Mouse (Mus musculus): Measurements from ENCODE around the gene Zfp13. TPM values are rescaled to one million over a fixed set of nuclear protein-coding genes. Genes with fewer than 3 reads are reported as not detected.
A peak's percentile ranks its signal among the peaks of the same experiment; 100 is the strongest.

The Zfp13 gene
- 24.3 and 29.3 TPM in 2 replicates for polyA plus RNA-seq (2015; fragmentation: Nextera tagmentation; extraction: Ambion mirVana)

GRCm38 (mm10) chr17:23598582-23599552, at the start of gene Zfp13:
Gene Zfp13, minus strand, starts transcription at chr17:23599487.
- Histone ChIP-seq H3K36me3 (no peaks in the 10 kb centered on the region), H3K9me3 (no peaks in the 10 kb centered on the region), H3K27ac (replicated peaks) (peak within 1 kb of the TSS; percentile 68), H3K4me2 (peak within 1 kb of the TSS; percentile 74), H3K4me1 (replicated peaks) (peaks cover 15% of the 10 kb centered on the region), H3K4me3 (peak within 1 kb of the TSS; percentile 44), H3K9ac (peak within 1 kb of the TSS; percentile 43), H3K27me3 (no peaks in the 10 kb centered on the region)
- 10% methylated on average over 31 of the region's 31 CpGs for WGBS
- ATAC-seq (ENCODE audit: low FRiP score, low read depth): peak; percentile 93

DNA sequence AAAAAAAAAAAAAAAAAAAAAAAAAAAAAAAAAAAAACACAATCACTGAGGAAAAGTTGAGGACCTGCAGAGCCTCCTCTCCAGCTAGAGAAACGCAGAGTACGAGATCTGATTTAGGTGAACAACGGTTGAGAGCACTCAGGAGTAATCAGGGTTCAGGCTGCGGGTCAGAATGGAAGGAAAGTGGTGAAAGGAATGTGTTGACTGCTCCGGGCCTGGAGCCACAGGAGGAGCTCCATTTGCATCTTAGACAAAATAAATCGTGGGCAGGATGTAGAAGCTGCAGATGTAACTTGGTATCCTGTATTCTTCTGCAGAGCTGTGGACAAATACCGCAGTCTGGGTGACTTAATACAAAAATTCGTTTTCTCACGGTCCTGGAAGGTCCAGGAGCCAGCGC, 46.6 kb upstream of the Zfp13 start:
- no peaks in the 10 kb centered on the region for H3K9me3 ChIP-seq
- H3K36me3 ChIP-seq: no peaks in the 10 kb centered on the region
- H3K27ac ChIP-seq (replicated peaks): no peak overlapping the region
- ATAC-seq (ENCODE audit: low FRiP score, low read depth): no peak
- WGBS: 27% methylated on average over 10 of the region's 10 CpGs
- H3K4me1 ChIP-seq (replicated peaks): peaks cover 11% of the 10 kb centered on the region
- H3K9ac ChIP-seq: no peak overlapping the region
- H3K4me3 ChIP-seq: no peak overlapping the region
- H3K27me3 ChIP-seq: peaks cover 33% of the 10 kb centered on the region
- no peak overlapping the region for H3K4me2 ChIP-seq

- no peaks in the 10 kb centered on the region for H3K36me3 ChIP-seq
- peak within 1 kb of the TSS; percentile 37 for H3K4me3 ChIP-seq
- peaks cover 11% of the 10 kb centered on the region for H3K4me1 ChIP-seq (replicated peaks)
- under 1% methylated on average over 58 of the region's 58 CpGs for WGBS
- no peaks in the 10 kb centered on the region for H3K9me3 ChIP-seq
- H3K27me3 ChIP-seq: peaks cover 33% of the 10 kb centered on the region
- peak within 1 kb of the TSS; percentile 72 for H3K4me2 ChIP-seq
- ATAC-seq (ENCODE audit: low FRiP score, low read depth): peak; percentile 30; the same call in 1 of the 2 replicates
- peak within 1 kb of the TSS; percentile 28 for H3K9ac ChIP-seq
- no peak within 1 kb of the TSS for H3K27ac ChIP-seq (replicated peaks)
Observed at GRCm38 (mm10) chr17:23644613-23645495, 45.6 kb upstream of the Zfp13 start, which contains the start of gene Mmp25. Gene Mmp25, minus strand, starts transcription at chr17:23645277.

GRCm38 (mm10) chr17:23631241-23631640, 32.0 kb upstream of the Zfp13 start:
- Histone ChIP-seq H3K4me3 (no peak overlapping the region), H3K36me3 (no peaks in the 10 kb centered on the region), H3K9ac (no peak overlapping the region), H3K4me2 (no peak overlapping the region), H3K27me3 (no peaks in the 10 kb centered on the region), H3K4me1 (replicated peaks) (0 out of 2 replicates have a peak, but pooled peaks cover 2% of the 10 kb centered on the region), H3K9me3 (no peaks in the 10 kb centered on the region), H3K27ac (replicated peaks) (no peak overlapping the region)
- ATAC-seq (ENCODE audit: low FRiP score, low read depth): no peak
- 84% methylated on average over 8 of the region's 8 CpGs for WGBS

DNA sequence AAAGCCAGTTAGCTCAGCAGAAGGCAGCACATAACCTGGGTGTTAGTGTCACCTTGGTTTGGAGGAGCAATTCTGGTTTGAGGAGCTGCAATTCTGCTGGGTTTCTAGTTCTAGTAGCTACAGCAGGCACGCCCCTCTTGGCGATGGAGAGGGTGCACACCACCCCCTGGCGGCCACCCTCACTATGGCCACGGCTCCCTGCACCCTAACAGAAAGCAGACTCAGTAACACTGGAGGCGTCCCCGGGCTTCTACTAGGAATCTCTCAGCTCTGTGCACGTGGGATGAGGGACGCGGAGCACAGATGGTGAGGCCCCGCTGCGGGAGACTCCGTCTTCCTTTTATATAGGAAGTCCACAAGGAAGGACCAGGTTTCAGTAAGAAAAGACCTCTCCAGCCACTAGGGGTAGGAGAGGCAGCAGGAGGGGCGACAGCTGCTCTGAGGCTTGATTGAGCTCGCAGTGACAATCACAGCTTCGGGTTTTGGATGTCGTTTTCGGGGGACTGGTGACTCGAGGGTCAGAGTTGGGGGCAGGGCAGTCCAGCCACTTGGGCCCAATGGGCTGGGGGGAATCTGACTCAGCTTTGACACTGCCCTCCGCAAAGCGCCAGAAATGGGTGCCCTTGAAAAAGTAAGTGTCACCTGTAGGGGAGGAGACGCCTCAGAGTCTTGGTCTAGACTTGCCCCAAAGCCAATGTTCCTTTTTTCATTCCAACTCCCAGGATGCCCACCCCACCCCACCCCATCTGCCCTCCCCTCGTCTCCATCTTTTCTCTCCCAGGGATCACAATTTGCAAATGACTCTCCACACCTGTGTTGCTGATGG, 31.1 kb upstream of the Zfp13 start:
- no peaks in the 10 kb centered on the region for H3K36me3 ChIP-seq
- 19% methylated on average over 22 of the region's 22 CpGs for WGBS
- H3K27me3 ChIP-seq: no peaks in the 10 kb centered on the region
- no peak overlapping the region for H3K27ac ChIP-seq (replicated peaks)
- peak; percentile 72 for ATAC-seq (ENCODE audit: low FRiP score, low read depth)
- peak overlapping the region; percentile 17; the same call in 1 of the 2 replicates for H3K4me3 ChIP-seq
- no peak overlapping the region for H3K9ac ChIP-seq
- H3K4me2 ChIP-seq: peak overlapping the region; percentile 45
- 0 out of 2 replicates have a peak, but pooled peaks cover 2% of the 10 kb centered on the region for H3K4me1 ChIP-seq (replicated peaks)
- no peaks in the 10 kb centered on the region for H3K9me3 ChIP-seq

DNA sequence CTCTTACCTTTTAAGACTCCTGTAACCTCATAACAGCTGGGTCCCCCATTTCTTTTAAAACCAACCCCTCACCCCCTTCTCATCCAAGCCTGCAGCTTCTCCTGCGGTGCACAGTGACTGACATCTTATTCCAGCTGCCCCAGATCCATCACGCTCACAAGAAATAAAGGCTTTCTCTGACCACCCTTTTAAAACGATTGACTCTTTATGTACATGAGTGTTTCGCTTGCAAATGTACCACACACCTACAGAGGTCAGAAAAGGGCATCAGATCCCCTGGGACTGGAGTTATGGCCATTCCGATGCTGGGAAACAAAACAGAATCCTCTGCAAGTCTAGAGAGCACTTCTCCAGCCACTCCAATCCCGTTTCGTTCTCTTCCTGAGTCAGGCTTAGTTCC, 28.5 kb upstream of the Zfp13 start:
- Histone ChIP-seq H3K27ac (replicated peaks) (no peak overlapping the region), H3K4me2 (no peak overlapping the region), H3K27me3 (no peaks in the 10 kb centered on the region), H3K9me3 (no peaks in the 10 kb centered on the region), H3K4me3 (no peak overlapping the region), H3K4me1 (replicated peaks) (0 out of 2 replicates have a peak, but pooled peaks cover 2% of the 10 kb centered on the region), H3K36me3 (no peaks in the 10 kb centered on the region), H3K9ac (no peak overlapping the region)
- ATAC-seq (ENCODE audit: low FRiP score, low read depth): no peak
- WGBS: 37% methylated on average over 7 of the region's 7 CpGs

GRCm38 (mm10) chr17:23620351-23620750, 21.1 kb upstream of the Zfp13 start:
- 82% methylated on average over 7 of the region's 7 CpGs for WGBS
- Histone ChIP-seq H3K9me3 (no peaks in the 10 kb centered on the region), H3K27me3 (no peaks in the 10 kb centered on the region), H3K36me3 (no peaks in the 10 kb centered on the region), H3K9ac (no peak overlapping the region), H3K4me3 (no peak overlapping the region), H3K27ac (replicated peaks) (no peak overlapping the region), H3K4me1 (replicated peaks) (no peaks in the 10 kb centered on the region), H3K4me2 (no peak overlapping the region)
- ATAC-seq (ENCODE audit: low FRiP score, low read depth): no peak

DNA sequence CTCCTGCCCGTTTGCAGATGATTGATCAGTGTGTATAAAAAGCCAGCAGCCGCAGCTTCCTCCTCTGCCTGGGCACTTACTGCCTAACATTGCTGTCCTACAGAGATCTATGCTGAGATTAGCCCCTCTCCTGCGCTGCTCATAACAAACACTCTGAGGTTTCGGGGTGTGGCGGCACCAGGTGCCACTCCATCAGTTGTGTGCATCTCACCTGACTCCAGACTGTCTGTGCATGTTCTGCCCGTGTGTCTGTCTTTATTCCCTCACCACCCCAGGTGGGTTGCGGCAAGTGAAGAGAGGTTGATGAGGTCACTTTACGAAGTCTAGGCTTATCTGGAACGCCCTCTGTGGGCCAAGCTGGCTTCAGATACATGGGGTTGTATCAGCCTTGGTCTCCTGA, 17.8 kb upstream of the Zfp13 start:
- Histone ChIP-seq H3K27ac (replicated peaks) (no peak overlapping the region), H3K9ac (no peak overlapping the region), H3K4me2 (no peak overlapping the region), H3K27me3 (no peaks in the 10 kb centered on the region), H3K4me1 (replicated peaks) (no peaks in the 10 kb centered on the region), H3K9me3 (no peaks in the 10 kb centered on the region), H3K36me3 (no peaks in the 10 kb centered on the region), H3K4me3 (no peak overlapping the region)
- no peak for ATAC-seq (ENCODE audit: low FRiP score, low read depth)
- 68% methylated on average over 9 of the region's 9 CpGs for WGBS

GRCm38 (mm10) chr17:23610361-23610800, 11.1 kb upstream of the Zfp13 start:
- Histone ChIP-seq H3K27ac (replicated peaks) (no peak overlapping the region), H3K9ac (no peak overlapping the region), H3K27me3 (no peaks in the 10 kb centered on the region), H3K4me1 (replicated peaks) (no peaks in the 10 kb centered on the region), H3K4me3 (no peak overlapping the region), H3K4me2 (no peak overlapping the region), H3K36me3 (no peaks in the 10 kb centered on the region), H3K9me3 (no peaks in the 10 kb centered on the region)
- ATAC-seq (ENCODE audit: low FRiP score, low read depth): no peak
- whole genome bisulfite sequencing: 84% methylated on average over 28 of the region's 28 CpGs

- H3K27me3 ChIP-seq: no peaks in the 10 kb centered on the region
- no peaks in the 10 kb centered on the region for H3K4me1 ChIP-seq (replicated peaks)
- no peak overlapping the region for H3K9ac ChIP-seq
- no peak for ATAC-seq (ENCODE audit: low FRiP score, low read depth)
- H3K36me3 ChIP-seq: no peaks in the 10 kb centered on the region
- no peak overlapping the region for H3K4me3 ChIP-seq
- 93% methylated on average over 24 of the region's 24 CpGs for WGBS
- H3K9me3 ChIP-seq: no peaks in the 10 kb centered on the region
- H3K4me2 ChIP-seq: no peak overlapping the region
- H3K27ac ChIP-seq (replicated peaks): no peak overlapping the region
Observed at GRCm38 (mm10) chr17:23609612-23610011, 10.3 kb upstream of the Zfp13 start.

- no peaks in the 10 kb centered on the region for H3K9me3 ChIP-seq
- ATAC-seq (ENCODE audit: low FRiP score, low read depth): no peak
- WGBS: 85% methylated on average over 8 of the region's 8 CpGs
Observed at GRCm38 (mm10) chr17:23605220-23605619, 5.9 kb upstream of the Zfp13 start.

More at GRCm38 (mm10) chr17:23605220-23605619, 5.9 kb upstream of the Zfp13 start:
- Histone ChIP-seq H3K27me3 (no peaks in the 10 kb centered on the region), H3K4me2 (no peak overlapping the region), H3K9ac (no peak overlapping the region), H3K36me3 (no peaks in the 10 kb centered on the region), H3K4me3 (no peak overlapping the region), H3K4me1 (replicated peaks) (no peaks in the 10 kb centered on the region), H3K27ac (replicated peaks) (no peak overlapping the region)
